Mouse (Mus musculus) liver, adult 2 months (tissue): ENCODE measurements around the gene Ttc39b.
"Not testable (repeated sequence)": the region's sequence is repeated elsewhere in the genome, so short reads cannot be mapped to it uniquely, and the experiment has no call there.

ENCODE experiments used
- CTCF ChIP-seq: fragments of 200-500 bp; IDR thresholded peaks from 2 replicates; pipeline ENCODE4 v1.5.1; 2011; ENCODE audit warnings: low read depth, low read length, control low read depth
- POLR2A ChIP-seq: fragments of 200-500 bp; IDR thresholded peaks from 2 replicates; pipeline ENCODE4 v1.6.1; 2011; ENCODE audit warnings: low read length, control low read depth; ENCODE audit not compliant: insufficient read depth; ENCODE audit errors: extremely low read depth

DNA sequence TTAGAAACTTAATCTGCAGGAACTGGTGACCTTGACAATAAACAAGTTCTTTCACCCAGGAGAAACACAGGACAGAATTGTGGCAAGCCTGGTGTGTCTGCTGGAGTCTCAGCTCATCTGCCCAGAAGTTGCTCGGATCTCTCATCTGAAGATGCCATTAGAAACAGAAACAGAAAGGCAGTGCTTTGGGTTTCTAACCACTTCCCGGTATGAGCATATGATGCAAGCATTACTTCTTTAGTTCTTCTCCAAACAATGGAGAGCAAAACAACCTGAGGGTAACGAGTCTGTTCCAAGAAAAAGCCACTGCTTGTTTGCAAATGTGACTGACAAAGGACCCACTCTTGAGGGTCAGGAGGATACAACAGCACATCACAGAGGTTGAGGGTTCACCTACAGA lies 88.8 kb downstream of the Ttc39b start:
- TF ChIP-seq CTCF, POLR2A: not testable (repeated sequence)
